9 mouse cellular contexts compared by ENCODE assay signal in the genomic region with DNA sequence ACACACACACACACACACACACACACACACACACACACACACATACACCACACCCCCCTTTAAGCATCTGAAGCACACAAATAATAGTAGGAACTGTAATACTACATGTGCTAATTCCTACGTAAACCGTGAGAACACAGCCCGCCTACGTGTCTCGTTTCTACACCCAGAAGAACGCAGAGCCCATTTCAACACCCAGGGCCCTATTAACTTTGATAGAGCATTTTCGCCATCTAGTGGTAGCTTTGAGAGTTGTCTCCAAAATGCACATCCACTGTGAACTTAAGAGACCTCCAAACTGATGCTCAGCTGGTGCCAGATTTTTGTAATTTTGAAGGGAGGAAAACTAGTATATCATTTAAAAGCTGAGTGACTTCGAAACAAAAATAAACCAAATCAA.
DNase-seq lines count a peak whose midpoint lies in the region; ATAC-seq lines count a peak whose summit lies in the region.
"Had no signal": no experiment of that assay in that cellular context is flagged by ENCODE, and none has a peak within 500 bp of the region (broad histone marks: within the 10 kb centered on the region; RNA-seq: fewer than 3 reads in every experiment).

No protein-coding gene starts in this region.

- intact Hi-C loops in left cerebral cortex, postnatal 14 days (cut with DNase I): loop anchor here (2.0 to 5.0 kb wide), 5 partner anchors 33 to 1226 kb away; no protein-coding TSS in a partner anchor

- H3K4me1 ChIP-seq in forebrain, embryonic 15.5 days: no peaks in the 10 kb centered on the region
- H3K4me1 ChIP-seq in intestine, embryonic 15.5 days (replicated peaks): no peaks in the 10 kb centered on the region
- H3K4me1 ChIP-seq in midbrain, embryonic 15.5 days: no peaks in the 10 kb centered on the region
- H3K4me1 ChIP-seq in stomach, embryonic 14.5 days (ENCODE audit: control insufficient read depth, insufficient read depth, low read length): peaks cover 3% of the 10 kb centered on the region; the same call in 1 of the 2 replicates

- no peaks in the 10 kb centered on the region for H3K9me3 ChIP-seq in forebrain, embryonic 15.5 days
- no peaks in the 10 kb centered on the region for H3K9me3 ChIP-seq in intestine, embryonic 15.5 days
- H3K9me3 ChIP-seq in midbrain, embryonic 15.5 days: no peaks in the 10 kb centered on the region
- H3K9me3 ChIP-seq in stomach, embryonic 14.5 days (ENCODE audit: control insufficient read depth, low read depth, low read length): no peaks in the 10 kb centered on the region

- no peak overlapping the region for H3K9ac ChIP-seq in forebrain, embryonic 15.5 days (replicated peaks)
- H3K9ac ChIP-seq in intestine, embryonic 15.5 days: no peak overlapping the region
- H3K9ac ChIP-seq in midbrain, embryonic 15.5 days: no peak overlapping the region
- no peak overlapping the region for H3K9ac ChIP-seq in stomach, embryonic 14.5 days (replicated peaks; ENCODE audit: low read depth, low read length)

- ATAC-seq in forebrain, embryonic 15.5 days (replicated peaks): peak; percentile 82
- ATAC-seq in intestine, embryonic 15.5 days: peak; percentile 57; the same call in 1 of the 2 replicates
- ATAC-seq in midbrain, embryonic 15.5 days (replicated peaks): peak; percentile 63
- peak; percentile 44; the same call in 1 of the 2 replicates for ATAC-seq in stomach, embryonic 14.5 days (ENCODE audit: insufficient number of reproducible peaks, insufficient read depth, low FRiP score, low read depth)

- H3K4me3 ChIP-seq in forebrain, embryonic 15.5 days: no peak overlapping the region
- H3K4me3 ChIP-seq in intestine, embryonic 15.5 days (replicated peaks): no peak overlapping the region
- H3K4me3 ChIP-seq in midbrain, embryonic 15.5 days: no peak overlapping the region
- H3K4me3 ChIP-seq in stomach, embryonic 14.5 days (ENCODE audit: low read depth, low read length): no peak overlapping the region
- H3K4me3 ChIP-seq: erythroblast, embryonic 14.5 days had no signal

- H3K36me3 ChIP-seq in forebrain, embryonic 15.5 days: no peaks in the 10 kb centered on the region
- no peaks in the 10 kb centered on the region for H3K36me3 ChIP-seq in intestine, embryonic 15.5 days
- no peaks in the 10 kb centered on the region for H3K36me3 ChIP-seq in midbrain, embryonic 15.5 days (replicated peaks)
- no peaks in the 10 kb centered on the region for H3K36me3 ChIP-seq in stomach, embryonic 14.5 days (ENCODE audit: control insufficient read depth, insufficient read depth, low read length)

- no peak overlapping the region for H3K27ac ChIP-seq in forebrain, embryonic 15.5 days (replicated peaks)
- no peak overlapping the region for H3K27ac ChIP-seq in intestine, embryonic 15.5 days
- no peak overlapping the region for H3K27ac ChIP-seq in midbrain, embryonic 15.5 days
- no peak overlapping the region for H3K27ac ChIP-seq in stomach, embryonic 14.5 days (ENCODE audit: low read length)

- no peak overlapping the region for H3K4me2 ChIP-seq in forebrain, embryonic 15.5 days (replicated peaks)
- H3K4me2 ChIP-seq in intestine, embryonic 15.5 days (replicated peaks): no peak overlapping the region
- H3K4me2 ChIP-seq in midbrain, embryonic 15.5 days: 0 out of 2 replicates have a peak overlapping the region, but pooled peaks have one; percentile 9
- no peak overlapping the region for H3K4me2 ChIP-seq in stomach, embryonic 14.5 days (replicated peaks; ENCODE audit: low read depth, low read length)

- WGBS in forebrain, embryonic 15.5 days: under 1% methylated on average over 8 of the region's 8 CpGs
- 4% methylated on average over 8 of the region's 8 CpGs for WGBS in intestine, embryonic 15.5 days
- 2% methylated on average over 8 of the region's 8 CpGs for WGBS in midbrain, embryonic 15.5 days
- 1% methylated on average over 8 of the region's 8 CpGs for WGBS in stomach, embryonic 14.5 days

- H3K27me3 ChIP-seq in forebrain, embryonic 15.5 days: no peaks in the 10 kb centered on the region
- no peaks in the 10 kb centered on the region for H3K27me3 ChIP-seq in intestine, embryonic 15.5 days (replicated peaks)
- no peaks in the 10 kb centered on the region for H3K27me3 ChIP-seq in midbrain, embryonic 15.5 days (replicated peaks)
- no peaks in the 10 kb centered on the region for H3K27me3 ChIP-seq in stomach, embryonic 14.5 days (ENCODE audit: control insufficient read depth, insufficient read depth, low read length)

- DNase-seq in urinary bladder, postnatal 25 days (ENCODE audit: low spot score): peak; percentile 37
- no peak for DNase-seq in urinary bladder, postnatal 4 days (ENCODE audit: low spot score in 2 of 2)
- DNase-seq in cerebellum, adult 11-12 months: peak; percentile 5
- peak; percentile 86 to 90 for DNase-seq in left cerebral cortex, postnatal 14 days (ENCODE audit: low spot score in 2 of 2)

Comparison
In these comparisons a context has a peak if more than half of its experiments do, and no peak if none do; other contexts are left out.
1. DNase-seq: peak in urinary bladder, postnatal 25 days (single experiment), cerebellum, adult 11-12 months (single experiment) and left cerebral cortex, postnatal 14 days (2 of 2); none in urinary bladder, postnatal 4 days (0 of 2).
2. Peak in every context shown above with its lines, with median percentiles within 50 percentile points of each other: ATAC-seq.